Mouse (Mus musculus) ES-CJ7 (cell line): Measurements from ENCODE around the gene Hs6st3.

Experiments used
- DNase-seq: peaks from one replicate; pipeline ENCODE4 v3.0.0; 2011; ENCODE audit warnings: low read depth, low spot score

The Hs6st3 gene

DNA sequence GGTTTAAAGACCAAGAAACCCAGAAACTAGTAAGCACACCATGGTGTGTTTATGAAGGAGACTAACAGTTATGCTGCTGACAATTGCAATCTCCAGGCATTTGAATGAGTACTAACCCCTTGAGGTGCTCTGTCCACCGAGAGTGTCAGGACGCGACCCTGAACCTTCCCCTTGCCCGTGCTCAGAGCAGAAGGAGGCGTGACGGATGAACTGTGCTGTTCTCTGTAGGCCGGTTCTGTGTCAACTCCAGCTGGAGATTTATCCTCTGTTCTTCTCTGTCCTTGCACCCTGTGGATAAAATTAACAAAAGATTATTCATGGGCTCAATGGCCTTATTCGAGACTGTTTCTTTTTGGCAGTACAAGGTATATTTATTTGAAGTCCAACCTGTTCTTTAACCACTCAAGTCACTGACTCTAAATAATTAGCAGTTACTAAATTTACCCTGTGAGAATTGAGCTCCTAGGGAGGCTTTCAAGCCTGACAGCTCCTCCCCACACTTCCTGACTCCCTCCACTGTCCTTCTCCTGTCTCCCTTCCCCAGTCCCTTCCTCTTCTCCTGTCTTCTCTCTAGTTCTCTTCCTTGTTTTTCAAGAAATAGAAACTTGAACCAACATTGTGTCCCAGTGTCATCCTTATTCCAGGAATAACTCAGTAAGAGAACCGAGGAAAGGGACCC lies 659.2 kb downstream of the Hs6st3 start:
- DNase-seq, result no peak

DNA sequence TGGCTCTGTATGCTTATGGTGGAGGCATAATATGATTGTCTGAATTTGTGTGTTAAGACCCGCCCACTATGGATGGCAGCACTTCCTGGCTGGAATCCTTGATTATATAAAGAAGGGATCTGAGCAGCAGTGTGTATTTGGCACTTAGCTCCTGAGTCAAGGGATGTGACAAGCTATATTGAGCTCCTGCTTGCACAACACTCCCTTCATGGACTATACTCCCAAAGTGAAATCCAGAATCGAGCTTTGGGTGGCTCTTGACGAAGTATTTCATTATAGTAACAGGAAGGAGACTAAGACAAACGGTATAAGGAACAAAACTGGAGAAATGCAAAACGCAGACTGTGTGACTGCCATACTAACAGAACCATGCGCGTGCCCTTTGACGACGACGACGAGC lies 660.4 kb downstream of the Hs6st3 start:
- DNase-seq, result no peak

DNA sequence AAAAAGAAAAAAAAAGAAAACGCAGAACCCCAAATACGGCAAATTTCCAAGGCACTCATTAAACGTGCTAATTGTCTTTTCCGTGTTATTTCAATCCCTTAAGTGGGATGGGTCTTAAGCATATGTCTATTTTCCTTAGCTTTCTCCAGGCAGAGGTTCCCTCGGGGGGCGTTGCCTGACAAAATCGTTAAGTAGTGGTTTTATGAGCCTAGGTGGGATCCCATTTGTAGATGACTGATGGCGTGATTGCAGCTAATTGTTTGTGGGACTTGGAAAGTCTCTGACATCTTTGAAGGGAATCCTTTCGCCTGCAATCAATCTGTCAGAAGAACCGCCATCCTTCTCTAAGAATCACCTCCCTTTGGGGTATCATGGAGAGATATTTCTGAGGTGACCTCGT lies 662.7 kb downstream of the Hs6st3 start:
- no peak for DNase-seq

DNA sequence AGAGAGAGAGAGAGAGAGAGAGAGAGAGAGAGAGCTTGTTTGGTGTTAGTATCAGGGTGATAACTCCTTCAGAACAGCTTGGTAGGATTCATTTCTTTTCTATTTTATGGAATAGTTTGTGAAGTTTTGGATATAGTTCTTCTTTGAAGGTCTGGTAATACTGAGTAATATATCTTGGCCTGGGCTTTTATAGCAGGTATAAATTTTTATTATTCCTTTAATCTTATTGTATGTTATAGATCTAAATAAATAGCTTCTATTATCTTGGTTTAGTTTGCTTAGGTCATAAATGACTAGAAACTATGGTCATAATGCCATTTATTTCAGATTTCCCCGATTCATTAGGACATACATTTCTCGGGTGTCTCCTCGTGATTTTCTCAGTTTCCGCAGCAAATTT lies 675.8 kb downstream of the Hs6st3 start:
- DNase-seq, result no peak

DNA sequence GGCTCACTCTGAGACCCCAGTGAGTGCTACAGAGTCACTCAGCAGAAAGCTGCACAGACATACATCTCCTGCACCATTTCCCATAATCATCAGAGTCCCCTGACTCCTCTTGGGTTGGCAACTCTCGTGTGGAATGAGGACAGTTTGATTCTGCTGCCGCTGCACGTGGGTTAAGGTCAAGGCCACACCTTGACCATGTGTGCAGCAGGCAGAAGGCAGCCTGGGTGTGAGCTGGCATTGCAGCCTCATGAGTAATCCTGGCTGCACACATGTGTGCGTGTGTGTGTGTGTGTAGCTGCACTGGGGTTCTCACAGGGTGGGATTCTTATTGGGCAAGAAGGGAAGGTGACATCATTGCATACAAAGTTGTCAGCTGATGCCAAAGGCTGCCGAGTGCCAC lies 677.5 kb downstream of the Hs6st3 start:
- no peak for DNase-seq

DNA sequence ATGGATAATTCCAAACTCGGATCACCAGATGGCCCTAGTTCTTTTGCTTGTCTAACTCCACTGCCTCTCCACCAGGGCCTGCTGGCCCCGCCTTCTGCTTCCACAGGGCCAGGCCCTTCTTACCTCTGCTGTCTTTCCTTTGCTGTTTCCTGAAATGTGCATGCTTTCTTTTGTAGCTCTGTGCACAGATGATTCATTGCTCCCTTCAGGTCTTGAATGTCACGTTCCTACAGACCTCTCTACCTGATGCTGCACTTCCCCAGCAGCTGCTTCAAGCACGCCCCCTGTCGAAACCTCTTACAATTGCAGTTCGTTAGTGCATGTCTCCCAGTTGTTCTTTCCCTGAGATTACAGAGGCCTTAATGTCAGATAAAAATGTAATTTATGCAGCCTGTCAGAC lies 682.4 kb downstream of the Hs6st3 start:
- DNase-seq, result peak; percentile 20

DNA sequence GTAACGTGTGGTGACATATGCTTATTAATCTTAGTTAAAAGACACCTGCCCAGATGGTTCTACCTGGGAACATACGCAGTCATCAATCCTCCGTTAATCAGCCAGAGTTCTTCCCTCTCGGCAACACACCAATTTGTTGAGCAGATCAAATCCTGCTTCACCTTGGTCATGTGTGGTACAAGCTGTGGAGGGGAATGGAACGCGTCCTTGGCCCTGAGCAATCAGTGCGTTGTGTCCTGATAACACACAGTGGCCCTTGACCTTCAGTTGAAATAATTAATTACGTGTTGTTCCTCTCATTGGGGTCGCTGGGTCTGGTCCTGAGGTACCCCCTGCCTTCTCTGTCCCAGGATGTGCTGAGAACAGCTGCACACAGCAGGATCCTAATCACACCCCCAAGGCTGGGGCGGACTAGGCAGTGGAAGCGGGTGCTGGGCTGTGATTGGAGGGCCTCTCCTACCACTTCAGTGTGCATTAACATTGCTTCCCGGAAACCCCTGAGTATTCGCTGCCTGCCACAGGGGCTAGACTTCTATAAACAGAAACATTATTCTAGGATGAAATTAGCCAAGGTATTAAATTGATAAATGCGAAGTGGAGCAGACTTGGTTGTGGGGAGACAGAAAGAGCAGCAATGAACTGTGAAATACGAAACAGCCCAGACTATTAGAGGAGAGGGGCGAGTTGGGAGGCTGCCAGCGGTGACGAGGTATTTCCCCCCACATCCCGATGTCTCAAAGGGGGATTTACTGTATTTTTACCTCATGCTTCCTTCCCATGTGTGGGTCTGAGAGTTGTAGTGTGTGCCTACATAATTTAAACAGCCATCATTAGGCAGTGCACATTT lies 693.2 kb downstream of the Hs6st3 start:
- DNase-seq, result no peak

DNA sequence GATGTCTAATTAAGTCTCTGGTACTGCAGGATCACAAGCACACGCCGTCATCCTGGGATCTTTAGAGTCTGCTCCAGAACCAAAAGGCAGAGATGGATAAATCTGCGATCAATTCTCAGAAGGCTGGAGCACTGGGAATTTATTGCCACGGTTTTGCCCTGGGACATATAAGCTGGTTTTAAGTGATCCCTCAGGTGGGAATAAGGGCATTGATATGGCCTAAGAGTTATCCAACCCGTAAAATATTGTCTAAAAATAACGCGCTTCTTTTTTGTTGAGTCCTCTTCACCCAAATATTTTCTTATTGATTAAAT lies 693.8 kb downstream of the Hs6st3 start:
- no peak for DNase-seq

DNA sequence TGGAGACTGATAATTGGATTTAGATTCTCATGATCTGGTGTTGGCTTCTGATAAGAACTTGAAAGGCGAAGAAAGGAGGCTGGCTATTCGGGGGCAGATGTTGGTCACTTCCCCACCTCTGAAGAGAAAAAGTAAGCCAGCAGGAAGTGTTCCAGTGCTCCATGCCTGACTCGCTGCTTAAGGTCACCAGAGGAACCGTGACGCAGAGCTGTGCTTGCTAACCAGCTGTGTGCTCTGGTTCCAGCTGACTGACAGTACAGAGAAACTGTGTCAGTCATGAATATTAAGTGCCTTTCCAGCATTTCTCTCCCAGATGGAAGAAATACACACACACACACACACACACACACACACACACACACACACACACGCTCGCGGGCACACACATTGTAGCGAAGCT lies 694.8 kb downstream of the Hs6st3 start:
- DNase-seq, result no peak

DNA sequence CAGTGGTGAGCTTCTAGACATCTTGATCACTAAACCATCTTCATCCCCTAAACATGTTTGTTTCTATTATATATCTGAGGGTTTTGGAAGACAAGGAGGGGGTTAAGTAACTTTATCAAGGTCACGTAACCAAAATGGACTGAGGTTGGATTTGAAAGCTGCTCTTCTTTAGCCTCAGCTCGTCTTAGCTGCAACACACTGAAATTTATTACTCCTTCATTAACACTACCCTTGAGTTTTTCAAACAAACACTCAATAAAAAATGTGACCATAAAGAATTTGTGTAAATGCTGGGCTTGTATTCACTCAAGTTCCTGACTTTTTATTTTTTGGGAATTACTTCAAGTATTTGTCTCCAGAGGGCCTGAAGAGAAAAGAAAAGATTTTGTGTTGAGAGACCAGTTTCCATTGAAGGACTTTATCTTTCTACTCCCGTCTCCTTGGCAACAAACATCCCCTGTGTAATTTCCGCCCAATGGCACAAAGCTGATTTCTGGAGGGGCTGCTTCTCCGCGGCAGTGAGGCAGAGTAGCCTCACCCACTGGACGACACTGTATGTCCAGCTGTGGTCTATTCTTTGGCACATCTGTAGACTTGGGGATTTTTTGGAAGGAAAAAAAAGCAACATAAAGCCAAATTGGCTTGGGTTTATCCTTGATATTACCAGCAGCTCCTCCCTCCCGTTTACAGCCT lies 696.0 kb downstream of the Hs6st3 start:
- DNase-seq, result no peak

DNA sequence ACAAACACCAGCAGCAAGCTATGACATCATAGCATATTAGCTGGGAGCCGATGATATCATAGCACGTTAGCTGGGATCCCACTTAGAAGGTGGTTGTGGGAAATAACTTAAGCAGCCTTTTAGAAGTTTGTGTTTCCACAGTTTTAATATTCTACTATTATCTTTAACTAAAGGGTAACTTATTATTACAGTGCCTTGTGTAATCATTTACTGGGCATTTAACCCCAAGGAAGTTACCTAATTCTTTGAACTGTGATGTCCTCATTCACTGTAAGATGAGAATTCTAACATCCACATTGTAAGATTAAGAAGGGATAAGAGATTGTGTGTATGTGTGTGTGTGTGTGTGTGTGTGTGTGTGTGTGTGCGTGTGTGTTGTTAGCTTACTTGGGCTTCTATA lies 697.9 kb downstream of the Hs6st3 start:
- no peak for DNase-seq

DNA sequence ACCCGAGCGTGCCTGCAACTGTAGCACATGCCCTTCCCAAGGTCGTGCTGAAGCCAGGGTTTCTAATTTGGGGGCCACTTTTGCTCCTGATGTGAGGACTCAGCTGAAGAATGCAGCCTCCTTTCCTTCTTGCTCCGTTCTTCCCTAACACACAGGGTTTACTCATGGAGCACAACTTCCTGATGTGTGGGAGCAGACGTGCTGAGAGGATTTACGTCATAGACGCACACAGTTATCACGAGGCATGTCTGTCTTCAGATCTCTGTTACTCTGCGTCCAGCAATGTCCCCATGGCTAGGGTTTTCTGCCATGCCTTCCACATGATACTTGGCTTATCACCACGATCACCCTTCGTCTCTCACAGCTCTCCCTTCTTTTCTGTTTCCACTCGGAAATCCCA lies 709.4 kb downstream of the Hs6st3 start:
- DNase-seq, result no peak

DNA sequence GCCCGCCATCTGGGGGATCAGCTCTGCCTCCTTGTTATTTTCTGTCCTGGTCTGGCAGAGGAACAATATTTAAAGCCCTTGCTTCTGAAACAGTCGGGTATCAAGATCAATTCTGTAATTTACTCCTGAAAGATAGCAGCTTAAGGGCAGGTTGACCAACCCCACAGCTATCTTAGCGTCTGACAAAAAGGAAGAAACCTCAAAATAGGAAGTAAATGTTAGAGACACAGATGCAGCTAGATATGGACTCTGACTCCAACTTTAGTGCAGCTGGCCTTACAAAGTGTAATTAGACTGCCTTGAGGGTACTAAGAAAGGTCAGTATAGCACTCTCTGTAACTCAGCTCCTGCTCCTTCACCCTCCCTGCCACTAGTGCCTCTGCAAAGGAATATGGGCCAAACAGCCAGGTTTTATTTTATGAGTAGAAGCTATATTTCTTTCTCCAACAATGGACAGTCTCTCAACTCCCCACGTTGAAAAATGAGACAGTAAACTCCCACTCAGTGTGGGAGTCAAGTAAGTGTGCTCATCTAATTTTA lies 710.7 kb downstream of the Hs6st3 start:
- no peak for DNase-seq

DNA sequence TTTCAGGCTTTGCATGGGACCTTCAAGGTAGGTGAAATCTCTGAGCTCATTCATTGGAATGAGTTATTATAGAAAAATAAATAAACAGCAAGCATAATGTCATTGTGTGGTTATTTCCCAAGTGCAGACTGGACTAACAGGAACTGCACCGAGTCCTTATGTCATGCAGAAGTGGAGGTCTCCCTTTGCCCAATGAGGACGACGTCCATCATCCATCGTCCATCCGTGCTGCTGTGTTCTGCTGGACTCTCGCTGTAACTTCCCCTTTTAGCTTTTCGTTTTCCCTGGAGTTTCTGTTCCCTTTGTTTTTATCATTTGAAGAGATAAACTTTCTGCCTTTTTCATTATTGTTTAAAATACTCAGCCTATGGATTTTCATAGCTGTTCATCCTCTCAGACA lies 711.2 kb downstream of the Hs6st3 start:
- no peak for DNase-seq

DNA sequence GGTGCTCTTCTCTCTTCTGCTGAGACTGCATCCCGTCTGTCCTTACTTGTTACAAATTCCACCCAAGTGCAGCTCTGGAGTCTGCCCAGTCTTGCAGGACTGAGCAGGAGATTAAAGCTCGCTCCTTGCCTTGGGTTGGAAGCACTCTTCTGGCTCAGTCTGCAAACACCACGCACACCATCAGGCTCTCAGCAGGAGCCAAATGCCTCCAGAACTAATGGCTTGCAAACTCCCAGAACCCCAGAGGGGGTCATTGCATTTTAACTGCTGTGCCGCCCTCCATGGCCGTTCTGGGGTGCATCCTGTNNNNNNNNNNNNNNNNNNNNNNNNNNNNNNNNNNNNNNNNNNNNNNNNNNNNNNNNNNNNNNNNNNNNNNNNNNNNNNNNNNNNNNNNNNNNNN lies 714.0 kb downstream of the Hs6st3 start:
- peak; percentile 69 for DNase-seq

DNA sequence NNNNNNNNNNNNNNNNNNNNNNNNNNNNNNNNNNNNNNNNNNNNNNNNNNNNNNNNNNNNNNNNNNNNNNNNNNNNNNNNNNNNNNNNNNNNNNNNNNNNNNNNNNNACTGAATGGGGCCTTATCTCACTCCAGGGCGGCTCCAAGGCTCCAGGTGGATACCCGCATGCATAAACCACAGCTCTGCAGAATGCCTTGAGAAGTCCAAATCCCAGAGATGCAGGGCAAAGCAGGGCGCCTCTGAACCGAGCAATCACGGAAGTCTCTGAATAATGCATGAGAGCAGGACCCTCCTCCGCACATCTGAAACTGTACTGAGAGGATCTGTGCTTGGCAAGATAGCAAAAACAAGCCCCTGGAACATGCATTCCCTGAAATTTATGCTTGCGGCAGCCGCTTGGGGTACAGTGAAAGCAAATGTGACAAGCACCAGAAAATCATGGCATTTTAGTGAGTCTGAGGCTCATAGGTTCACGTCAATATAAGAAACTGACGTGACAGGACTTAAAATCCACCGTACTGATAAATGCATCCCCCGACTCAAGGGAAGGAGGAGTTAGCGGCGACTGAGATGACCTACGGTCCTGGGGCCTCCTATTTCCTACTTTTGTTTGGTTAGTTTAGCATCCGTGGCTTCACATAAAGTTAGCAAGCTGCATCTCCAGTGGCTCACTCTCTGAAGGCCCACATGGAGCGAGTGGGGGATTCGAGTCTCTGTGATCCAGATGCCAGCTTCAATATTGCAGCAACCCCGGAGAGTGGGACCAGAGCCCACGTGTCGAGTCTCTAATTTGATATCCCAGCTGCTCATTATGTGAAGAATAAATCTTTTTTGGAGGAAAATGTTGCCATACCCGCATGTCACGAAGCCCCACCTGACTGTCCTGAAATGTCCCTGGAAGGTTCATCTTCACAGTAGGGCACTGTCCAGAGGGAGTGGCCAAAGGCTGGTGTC lies 719.5 kb downstream of the Hs6st3 start:
- no peak for DNase-seq

DNA sequence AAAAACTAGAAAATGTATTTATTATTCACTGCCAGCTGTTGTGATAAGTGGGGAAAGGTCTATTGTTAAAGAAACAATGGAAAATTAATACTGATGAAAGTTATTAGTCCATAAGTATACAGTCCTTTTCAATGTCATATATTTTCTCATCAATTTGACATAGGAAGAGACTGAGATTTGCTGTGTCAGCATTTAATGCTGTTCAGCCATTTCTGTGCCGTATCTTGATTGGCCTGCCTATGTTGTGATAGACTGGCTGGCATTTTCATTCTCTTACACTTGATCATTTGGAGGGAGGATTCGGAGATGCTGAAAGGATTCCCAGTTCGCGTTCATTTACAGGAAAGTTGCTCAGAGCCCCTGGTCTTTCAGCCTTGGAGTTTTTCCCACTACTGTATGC lies 735.5 kb downstream of the Hs6st3 start:
- no peak for DNase-seq

DNA sequence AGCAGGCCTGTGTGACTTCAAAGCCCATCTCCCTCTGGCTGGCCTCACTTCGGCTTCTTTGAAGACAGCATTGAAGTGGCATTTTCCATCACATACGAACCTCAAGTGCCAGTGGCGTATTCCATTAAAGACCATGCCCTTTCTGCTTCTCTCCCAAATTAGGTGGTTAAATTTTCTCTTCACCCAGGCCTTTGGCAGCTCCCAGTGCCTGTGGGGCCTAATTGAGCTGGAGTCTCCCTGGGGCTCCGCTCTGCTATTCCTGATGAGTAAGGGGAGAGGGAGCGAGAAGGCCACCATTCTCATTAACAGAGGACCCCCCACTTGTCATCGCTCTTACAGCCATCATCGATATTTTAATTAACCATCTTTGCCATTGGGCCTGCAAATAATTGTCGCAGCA lies 754.8 kb downstream of the Hs6st3 start:
- DNase-seq, result no peak

DNA sequence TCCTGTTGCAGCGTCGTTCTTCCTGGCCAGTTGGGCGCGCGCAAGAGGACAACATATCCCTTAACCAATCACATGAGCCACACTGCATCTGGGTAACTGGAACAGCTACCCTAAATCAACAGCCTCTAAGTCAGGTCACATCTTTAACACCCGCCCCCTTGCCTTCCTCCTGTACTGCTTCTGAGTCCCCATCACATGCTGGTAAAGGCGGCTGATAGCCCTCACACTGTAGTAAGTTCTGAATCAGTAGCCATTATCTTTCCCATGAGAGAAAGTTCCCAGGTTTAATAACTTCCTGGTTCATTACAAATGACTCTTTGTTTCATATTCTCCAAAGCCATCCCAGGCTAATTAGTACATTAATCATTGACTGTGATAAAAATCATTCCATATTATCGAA lies 757.0 kb downstream of the Hs6st3 start:
- DNase-seq, result no peak

DNA sequence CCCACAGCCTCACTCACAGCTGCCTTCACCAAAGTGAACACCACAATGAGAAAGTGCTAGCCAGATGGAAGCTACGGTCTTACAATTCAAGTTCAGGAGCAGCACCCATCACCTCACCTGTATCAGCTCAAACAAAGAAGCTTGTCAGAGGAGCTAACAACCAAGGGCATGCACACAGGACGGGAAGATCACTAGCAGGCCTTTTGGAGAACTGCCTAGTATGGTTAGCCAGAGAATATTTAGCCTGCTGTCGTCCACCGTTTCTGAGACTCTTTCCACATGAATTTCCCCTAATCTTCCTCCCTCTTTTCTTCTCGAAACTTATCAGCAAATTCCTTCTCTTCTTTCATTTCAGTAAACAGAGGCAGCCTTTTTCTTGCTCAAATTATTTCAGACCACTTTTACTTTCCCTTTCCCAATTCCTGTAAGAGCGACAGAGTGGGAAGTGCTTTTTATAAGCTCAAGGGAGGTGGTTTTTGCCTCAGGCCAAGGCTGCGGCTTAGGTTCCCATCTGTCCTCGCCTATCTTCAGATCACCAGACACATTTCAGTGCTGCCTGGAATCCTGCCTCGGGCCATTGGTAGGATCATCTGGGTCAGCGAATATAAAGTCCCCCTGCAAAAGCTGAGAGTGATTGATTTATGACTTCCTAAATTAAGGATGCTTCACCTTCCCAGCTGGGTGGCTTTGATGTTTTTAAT lies 757.8 kb downstream of the Hs6st3 start:
- no peak for DNase-seq

DNA sequence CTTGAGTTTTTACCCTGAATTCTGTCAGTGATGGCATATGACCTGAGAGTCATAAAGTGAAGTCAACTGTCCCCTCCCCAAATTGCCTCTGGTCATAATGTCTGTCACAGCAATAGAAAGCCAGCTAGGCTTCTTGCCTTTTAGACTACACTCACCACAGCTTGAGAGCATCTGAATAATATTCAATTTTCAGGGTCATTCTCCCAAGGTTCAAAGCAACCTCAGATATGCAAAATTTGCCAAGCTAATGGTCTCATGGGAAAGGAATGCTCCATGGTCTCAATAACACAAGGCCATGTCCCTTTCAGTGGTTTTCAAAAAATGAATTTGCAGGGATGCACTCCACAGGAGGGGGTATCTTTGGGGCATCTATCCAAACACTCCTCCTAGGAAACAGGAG lies 764.3 kb downstream of the Hs6st3 start:
- no peak for DNase-seq
